ENCODE assay signal across 27 mouse cellular contexts in the genomic region with DNA sequence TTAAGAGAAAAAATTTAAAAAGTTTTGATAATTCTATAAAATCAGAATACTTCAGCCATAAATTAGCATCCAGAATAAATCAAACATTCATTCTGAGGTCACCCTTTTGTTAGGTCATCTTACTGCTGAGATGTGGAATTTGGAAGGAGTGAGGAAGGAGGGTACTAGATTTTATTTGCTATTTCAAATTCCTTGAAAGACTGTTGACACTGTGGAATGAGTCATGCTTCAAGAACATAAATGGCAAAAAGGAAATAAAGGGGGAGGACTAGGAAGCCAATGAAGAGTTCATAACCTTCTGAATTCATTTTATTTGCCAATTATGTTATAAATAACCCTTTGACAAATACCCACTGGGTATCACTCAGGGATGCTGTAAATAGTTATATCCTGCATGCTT.
DNase-seq lines count a peak whose midpoint lies in the region; ATAC-seq and TF ChIP-seq lines count a peak whose summit lies in the region.
"Had no signal": no experiment of that assay in that cellular context is flagged by ENCODE, and none has a peak within 500 bp of the region (broad histone marks: within the 10 kb centered on the region; RNA-seq: fewer than 3 reads in every experiment).

No protein-coding gene starts in this region.

- DNase-seq in lung, postnatal 14 days, result no peak
- DNase-seq in stomach, postnatal 0 days (ENCODE audit: low spot score), result no peak
- DNase-seq in Muller cell, postnatal 12 days (ENCODE audit: inconsistent ontology term), result peak; percentile 64
- DNase-seq in layer of hippocampus, postnatal 36 days, result no peak
- DNase-seq: adrenal gland, adult 2 months; adrenal gland, postnatal 10 days; adrenal gland, postnatal 25 days; B cell, adult 2 months; cerebellum, adult 11 months; cerebellum, adult 18-20 months; cerebellum, adult 8-10 months; cerebellum, adult 9-11 months; cerebellum, postnatal 14 days; cerebellum, postnatal 36 days; embryo, embryonic 11 days had no signal

- no peak overlapping the region for H3K4me3 ChIP-seq in lung, embryonic 16.5 days (ENCODE audit: low read length)
- no peak overlapping the region for H3K4me3 ChIP-seq in stomach, embryonic 14.5 days (ENCODE audit: low read depth, low read length)
- H3K4me3 ChIP-seq in stomach, postnatal 0 days (ENCODE audit: low read depth, low read length), result no peak overlapping the region
- H3K4me3 ChIP-seq: embryonic facial prominence, embryonic 13.5 days; embryonic facial prominence, embryonic 15.5 days; erythroblast, embryonic 14.5 days; forebrain, embryonic 10.5 days; forebrain, embryonic 12.5 days had no signal

- H3K9me3 ChIP-seq in lung, embryonic 16.5 days (ENCODE audit: control insufficient read depth, low read length), result no peaks in the 10 kb centered on the region
- H3K9me3 ChIP-seq in stomach, embryonic 14.5 days (ENCODE audit: control insufficient read depth, low read depth, low read length), result no peaks in the 10 kb centered on the region
- no peaks in the 10 kb centered on the region for H3K9me3 ChIP-seq in stomach, postnatal 0 days (ENCODE audit: control insufficient read depth, low read length)
- H3K9me3 ChIP-seq: embryonic facial prominence, embryonic 13.5 days; embryonic facial prominence, embryonic 15.5 days; forebrain, embryonic 10.5 days; forebrain, embryonic 12.5 days; G1E had no signal

- no peak overlapping the region for H3K27ac ChIP-seq in lung, embryonic 16.5 days (ENCODE audit: low read length)
- no peak overlapping the region for H3K27ac ChIP-seq in stomach, embryonic 14.5 days (ENCODE audit: low read length)
- H3K27ac ChIP-seq in stomach, postnatal 0 days (replicated peaks), result no peak overlapping the region
- H3K27ac ChIP-seq: embryonic facial prominence, embryonic 13.5 days; embryonic facial prominence, embryonic 15.5 days; forebrain, embryonic 10.5 days; forebrain, embryonic 12.5 days had no signal

- no peak overlapping the region for H3K4me2 ChIP-seq in lung, embryonic 16.5 days (ENCODE audit: low read depth, low read length)
- H3K4me2 ChIP-seq in stomach, embryonic 14.5 days (replicated peaks; ENCODE audit: low read depth, low read length), result no peak overlapping the region
- no peak overlapping the region for H3K4me2 ChIP-seq in stomach, postnatal 0 days (replicated peaks; ENCODE audit: low read depth)
- H3K4me2 ChIP-seq: embryonic facial prominence, embryonic 13.5 days; embryonic facial prominence, embryonic 15.5 days; forebrain, embryonic 12.5 days had no signal

- no peaks in the 10 kb centered on the region for H3K4me1 ChIP-seq in lung, embryonic 16.5 days (replicated peaks; ENCODE audit: control insufficient read depth, insufficient read depth, low read length)
- H3K4me1 ChIP-seq in stomach, embryonic 14.5 days (ENCODE audit: control insufficient read depth, insufficient read depth, low read length), result no peaks in the 10 kb centered on the region
- H3K4me1 ChIP-seq in stomach, postnatal 0 days (replicated peaks; ENCODE audit: control insufficient read depth, insufficient read depth), result no peaks in the 10 kb centered on the region
- H3K4me1 ChIP-seq: embryonic facial prominence, embryonic 13.5 days; embryonic facial prominence, embryonic 15.5 days; forebrain, embryonic 10.5 days; forebrain, embryonic 12.5 days had no signal

- H3K9ac ChIP-seq in lung, embryonic 16.5 days (ENCODE audit: low read length), result no peak overlapping the region
- H3K9ac ChIP-seq in stomach, embryonic 14.5 days (replicated peaks; ENCODE audit: low read depth, low read length), result no peak overlapping the region
- H3K9ac ChIP-seq in stomach, postnatal 0 days (ENCODE audit: low read length), result no peak overlapping the region
- H3K9ac ChIP-seq: embryonic facial prominence, embryonic 13.5 days; embryonic facial prominence, embryonic 15.5 days; forebrain, embryonic 12.5 days had no signal

- H3K36me3 ChIP-seq in lung, embryonic 16.5 days (ENCODE audit: control insufficient read depth, insufficient read depth, low read length), result no peaks in the 10 kb centered on the region
- H3K36me3 ChIP-seq in stomach, embryonic 14.5 days (ENCODE audit: control insufficient read depth, insufficient read depth, low read length), result no peaks in the 10 kb centered on the region
- H3K36me3 ChIP-seq in stomach, postnatal 0 days (ENCODE audit: control insufficient read depth, insufficient read depth, low read length), result no peaks in the 10 kb centered on the region
- H3K36me3 ChIP-seq: embryonic facial prominence, embryonic 13.5 days; embryonic facial prominence, embryonic 15.5 days; forebrain, embryonic 10.5 days; forebrain, embryonic 12.5 days; G1E had no signal

- peak; percentile 57 for ATAC-seq in lung, embryonic 16.5 days (ENCODE audit: low read depth)
- ATAC-seq in stomach, embryonic 14.5 days (ENCODE audit: insufficient number of reproducible peaks, insufficient read depth, low FRiP score, low read depth), result 0 out of 2 replicates have a peak, but pooled peaks have one; percentile 33
- ATAC-seq in stomach, postnatal 0 days (ENCODE audit: low FRiP score, low TSS enrichment), result no peak
- ATAC-seq: CD4-positive, CD25-positive, alpha-beta regulatory T cell, adult 4 months; forebrain, embryonic 14.5 days; forebrain, embryonic 16.5 days had no signal

- TF ChIP-seq EP300 in stomach, postnatal 0 days (optimal IDR thresholded peaks at IDR 0.05), result no peak

- TF ChIP-seq CTCF in stomach, postnatal 0 days (IDR thresholded peaks at IDR 0.05; ENCODE audit: low read depth), result no peak

- no peaks in the 10 kb centered on the region for H3K27me3 ChIP-seq in lung, embryonic 16.5 days (ENCODE audit: control insufficient read depth, insufficient read depth, low read depth, low read length)
- no peaks in the 10 kb centered on the region for H3K27me3 ChIP-seq in stomach, embryonic 14.5 days (ENCODE audit: control insufficient read depth, insufficient read depth, low read length)
- no peaks in the 10 kb centered on the region for H3K27me3 ChIP-seq in stomach, postnatal 0 days (ENCODE audit: control insufficient read depth, insufficient read depth, low read length)
- H3K27me3 ChIP-seq: CH12.LX; embryonic facial prominence, embryonic 13.5 days; embryonic facial prominence, embryonic 15.5 days; forebrain, embryonic 12.5 days had no signal
